Mouse (Mus musculus) midbrain, embryonic 16.5 days (tissue): ENCODE measurements around the gene Adam17. TPM values are rescaled to one million over a fixed set of nuclear protein-coding genes. Genes with fewer than 3 reads are reported as not detected.

ENCODE experiments used
- ATAC-seq: fragments of 200-750 bp; cut with Nextera tagmentation; 2 replicates; pipeline ENCODE4 v1.8.0; 2017; ENCODE audit warnings: moderate TSS enrichment
- H3K27ac ChIP-seq: fragments of 300-500 bp; sonication (generic); 2 replicates; pipeline ENCODE4 v1.5.1; 2014; ENCODE audit warnings: mild to moderate bottlenecking, low read length, mixed read lengths
- H3K27me3 ChIP-seq: fragments of 300-500 bp; sonication (generic); 2 replicates; pipeline ENCODE4 v1.6.1; 2014; ENCODE audit warnings: low read depth, low read length, mixed read lengths; ENCODE audit not compliant: control insufficient read depth, insufficient read depth
- H3K36me3 ChIP-seq: fragments of 300-500 bp; sonication (generic); 2 replicates; pipeline ENCODE4 v1.6.1; 2014; ENCODE audit warnings: mild to moderate bottlenecking, low read length, moderate library complexity, mixed read lengths; ENCODE audit not compliant: control insufficient read depth, insufficient read depth
- H3K4me1 ChIP-seq: fragments of 300-500 bp; sonication (generic); 2 replicates; pipeline ENCODE4 v1.6.1; 2014; ENCODE audit warnings: mild to moderate bottlenecking, low read length, mixed read lengths; ENCODE audit not compliant: control insufficient read depth, insufficient read depth
- H3K4me2 ChIP-seq: fragments of 300-500 bp; sonication (generic); 2 replicates; pipeline ENCODE4 v1.6.1; 2014; ENCODE audit warnings: mild to moderate bottlenecking, low read length, mixed read lengths
- H3K4me3 ChIP-seq: fragments of 300-500 bp; sonication (generic); 2 replicates; pipeline ENCODE4 v1.5.1; 2014; ENCODE audit warnings: low read depth, mild to moderate bottlenecking, low read length, moderate library complexity, mixed read lengths
- H3K9ac ChIP-seq: fragments of 300-500 bp; sonication (generic); 2 replicates; pipeline ENCODE4 v1.6.1; 2014; ENCODE audit warnings: low read depth, low read length, mixed read lengths
- H3K9me3 ChIP-seq: fragments of 300-500 bp; sonication (generic); replicated peaks from 2 replicates; pipeline ENCODE4 v1.6.1; 2014; ENCODE audit warnings: mild to moderate bottlenecking, low read length, mixed read lengths; ENCODE audit not compliant: control insufficient read depth, poor library complexity, severe bottlenecking
- WGBS: fragments of 180-500 bp; shearing (Covaris S2); extraction: QIAGEN DNeasy Blood & Tissue Kit; methylation state at CpG from one replicate; pipeline ENCODE4 v1.1.7; 2014; 5-methylcytosine and 5-hydroxymethylcytosine counted together
- polyA plus RNA-seq: library from polyadenylated mRNA; unstranded; fragments of >200 nt; fragmentation: Nextera tagmentation; extraction: Ambion mirVana; gene quantifications from 2 replicates; pipeline ENCODE4 v1.2.1, GENCODE M21; 2015

Gene Adam17
- polyA plus RNA-seq, 1 experiment from 2014 or later, result 16.0 TPM

GRCm38 (mm10) chr12:21333766-21334165 lies 39.7 kb downstream of the Adam17 start:
- H3K27me3 ChIP-seq, result no peaks in the 10 kb centered on the region
- H3K4me1 ChIP-seq, result no peaks in the 10 kb centered on the region
- H3K36me3 ChIP-seq, result peaks cover 18% of the 10 kb centered on the region
- no peak overlapping the region for H3K9ac ChIP-seq
- WGBS, result 95% methylated on average over 5 of the region's 5 CpGs
- ATAC-seq, result no peak
- no peak overlapping the region for H3K4me2 ChIP-seq
- H3K4me3 ChIP-seq, result no peak overlapping the region
- no peaks in the 10 kb centered on the region for H3K9me3 ChIP-seq
- no peak overlapping the region for H3K27ac ChIP-seq

- Histone ChIP-seq H3K9ac (no peak overlapping the region), H3K4me2 (no peak overlapping the region), H3K27me3 (no peaks in the 10 kb centered on the region), H3K4me1 (no peaks in the 10 kb centered on the region), H3K9me3 (no peaks in the 10 kb centered on the region), H3K4me3 (no peak overlapping the region), H3K27ac (no peak overlapping the region), H3K36me3 (peaks cover 18% of the 10 kb centered on the region)
- ATAC-seq, result no peak
- WGBS, result 96% methylated on average over 7 of the region's 7 CpGs
Measured at GRCm38 (mm10) chr12:21333021-21333420, 40.4 kb downstream of the Adam17 start.

GRCm38 (mm10) chr12:21331711-21332110 lies 41.7 kb downstream of the Adam17 start:
- Histone ChIP-seq H3K4me1 (no peaks in the 10 kb centered on the region), H3K4me2 (no peak overlapping the region), H3K9me3 (no peaks in the 10 kb centered on the region), H3K27ac (no peak overlapping the region), H3K27me3 (no peaks in the 10 kb centered on the region), H3K4me3 (no peak overlapping the region), H3K36me3 (peaks cover 26% of the 10 kb centered on the region), H3K9ac (no peak overlapping the region)
- no peak for ATAC-seq
- 74% methylated on average over 6 of the region's 6 CpGs for WGBS

- Histone ChIP-seq H3K4me1 (no peaks in the 10 kb centered on the region), H3K36me3 (peaks cover 27% of the 10 kb centered on the region), H3K4me2 (no peak overlapping the region), H3K9me3 (no peaks in the 10 kb centered on the region), H3K4me3 (no peak overlapping the region), H3K27ac (no peak overlapping the region), H3K27me3 (no peaks in the 10 kb centered on the region), H3K9ac (no peak overlapping the region)
- no peak for ATAC-seq
- 89% methylated on average over 10 of the region's 10 CpGs for WGBS
Measured at GRCm38 (mm10) chr12:21330961-21331576, 42.4 kb downstream of the Adam17 start.

- 93% methylated on average over 9 of the region's 9 CpGs for WGBS
- Histone ChIP-seq H3K9me3 (no peaks in the 10 kb centered on the region), H3K4me1 (no peaks in the 10 kb centered on the region), H3K27ac (no peak overlapping the region), H3K4me2 (no peak overlapping the region), H3K36me3 (peaks cover 24% of the 10 kb centered on the region), H3K9ac (no peak overlapping the region), H3K4me3 (no peak overlapping the region), H3K27me3 (no peaks in the 10 kb centered on the region)
- ATAC-seq, result no peak
Measured at GRCm38 (mm10) chr12:21329661-21330400, 43.6 kb downstream of the Adam17 start.

GRCm38 (mm10) chr12:21326325-21326724 lies 47.1 kb downstream of the Adam17 start:
- H3K27ac ChIP-seq, result no peak overlapping the region
- ATAC-seq, result no peak
- no peak overlapping the region for H3K4me3 ChIP-seq
- no peak overlapping the region for H3K9ac ChIP-seq
- whole genome bisulfite sequencing, result 93% methylated on average over 3 of the region's 3 CpGs
- no peaks in the 10 kb centered on the region for H3K4me1 ChIP-seq
- H3K36me3 ChIP-seq, result peaks cover 20% of the 10 kb centered on the region
- H3K9me3 ChIP-seq, result no peaks in the 10 kb centered on the region
- H3K27me3 ChIP-seq, result no peaks in the 10 kb centered on the region
- H3K4me2 ChIP-seq, result no peak overlapping the region

- no peaks in the 10 kb centered on the region for H3K9me3 ChIP-seq
- H3K4me1 ChIP-seq, result no peaks in the 10 kb centered on the region
- peaks cover 20% of the 10 kb centered on the region for H3K36me3 ChIP-seq
- WGBS, result 94% methylated on average over 8 of the region's 8 CpGs
- H3K4me2 ChIP-seq, result no peak overlapping the region
- H3K27me3 ChIP-seq, result no peaks in the 10 kb centered on the region
- H3K9ac ChIP-seq, result no peak overlapping the region
- ATAC-seq, result no peak
- no peak overlapping the region for H3K4me3 ChIP-seq
- no peak overlapping the region for H3K27ac ChIP-seq
Measured at GRCm38 (mm10) chr12:21325266-21325665, 48.2 kb downstream of the Adam17 start.

- no peak for ATAC-seq
- 82% methylated on average over 5 of the region's 5 CpGs for WGBS
- H3K4me1 ChIP-seq, result no peaks in the 10 kb centered on the region
Measured at GRCm38 (mm10) chr12:21324101-21324500, 49.3 kb downstream of the Adam17 start.

GRCm38 (mm10) chr12:21322856-21323255 lies 50.6 kb downstream of the Adam17 start:
- Histone ChIP-seq H3K4me1 (no peaks in the 10 kb centered on the region), H3K36me3 (peaks cover 20% of the 10 kb centered on the region), H3K27ac (no peak overlapping the region), H3K27me3 (no peaks in the 10 kb centered on the region), H3K4me2 (no peak overlapping the region), H3K9me3 (no peaks in the 10 kb centered on the region), H3K4me3 (no peak overlapping the region), H3K9ac (no peak overlapping the region)
- 84% methylated on average over 9 of the region's 9 CpGs for WGBS
- ATAC-seq, result no peak

More at GRCm38 (mm10) chr12:21324101-21324500, 49.3 kb downstream of the Adam17 start:
- H3K27me3 ChIP-seq, result no peaks in the 10 kb centered on the region
- H3K4me3 ChIP-seq, result no peak overlapping the region
- no peaks in the 10 kb centered on the region for H3K9me3 ChIP-seq
- no peak overlapping the region for H3K4me2 ChIP-seq
- no peak overlapping the region for H3K27ac ChIP-seq
- peaks cover 20% of the 10 kb centered on the region for H3K36me3 ChIP-seq
- H3K9ac ChIP-seq, result no peak overlapping the region
